Mouse (Mus musculus) midbrain, embryonic 14.5 days (tissue): ENCODE measurements around the gene Lcn12. TPM values are rescaled to one million over a fixed set of nuclear protein-coding genes. Genes with fewer than 3 reads are reported as not detected.

Experiments
- ATAC-seq: fragments of 200-750 bp; cut with Nextera tagmentation; 2 replicates; pipeline ENCODE4 v1.8.0; 2017; ENCODE audit warnings: moderate number of reproducible peaks, moderate library complexity; ENCODE audit not compliant: low FRiP score, low TSS enrichment
- DNase-seq: peaks from one replicate; pipeline ENCODE4 v3.0.0-alpha.2; 2015
- H3K27ac ChIP-seq: fragments of 300-500 bp; sonication (generic); replicated peaks from 2 replicates; pipeline ENCODE4 v1.5.1; 2014; ENCODE audit warnings: mild to moderate bottlenecking, low read depth, low read length, moderate library complexity
- H3K27me3 ChIP-seq: fragments of 300-500 bp; sonication (generic); 2 replicates; pipeline ENCODE4 v1.6.1; 2014; ENCODE audit warnings: low read length, control low read depth, mixed read lengths; ENCODE audit not compliant: control insufficient read depth, insufficient read depth
- H3K36me3 ChIP-seq: fragments of 300-500 bp; sonication (generic); 2 replicates; pipeline ENCODE4 v1.6.1; 2014; ENCODE audit warnings: low read length, control low read depth; ENCODE audit not compliant: control insufficient read depth, insufficient read depth
- H3K4me1 ChIP-seq: fragments of 300-500 bp; sonication (generic); 2 replicates; pipeline ENCODE4 v1.6.1; 2014; ENCODE audit warnings: mild to moderate bottlenecking, antibody characterized with exemption, low read length, control low read depth; ENCODE audit not compliant: control insufficient read depth, insufficient read depth
- H3K4me2 ChIP-seq: fragments of 300-500 bp; sonication (generic); 2 replicates; pipeline ENCODE4 v1.6.1; 2014; ENCODE audit warnings: mild to moderate bottlenecking, low read length, moderate library complexity
- H3K4me3 ChIP-seq: fragments of 300-500 bp; sonication (generic); replicated peaks from 2 replicates; pipeline ENCODE4 v1.5.1; 2014; ENCODE audit warnings: low read depth, low read length
- H3K9ac ChIP-seq: fragments of 300-500 bp; sonication (generic); replicated peaks from 2 replicates; pipeline ENCODE4 v1.6.1; 2014; ENCODE audit warnings: mild to moderate bottlenecking, low read length, moderate library complexity
- H3K9me3 ChIP-seq: fragments of 300-500 bp; sonication (generic); 2 replicates; pipeline ENCODE4 v1.6.1; 2016; ENCODE audit warnings: low read length, control low read depth, mixed read lengths; ENCODE audit not compliant: control insufficient read depth
- WGBS: fragments of 180-500 bp; shearing (Covaris S2); extraction: QIAGEN DNeasy Blood & Tissue Kit; methylation state at CpG from one replicate; pipeline ENCODE4 v1.1.7; 2014; 5-methylcytosine and 5-hydroxymethylcytosine counted together
- polyA plus RNA-seq: library from polyadenylated mRNA; unstranded; fragments of >200 nt; fragmentation: Nextera tagmentation; extraction: Ambion mirVana; gene quantifications from 2 replicates; pipeline ENCODE4 v1.2.1, GENCODE M21; 2014

Lcn12 gene
- polyA plus RNA-seq, 1 experiment from 2014 or later: not detected

DNA sequence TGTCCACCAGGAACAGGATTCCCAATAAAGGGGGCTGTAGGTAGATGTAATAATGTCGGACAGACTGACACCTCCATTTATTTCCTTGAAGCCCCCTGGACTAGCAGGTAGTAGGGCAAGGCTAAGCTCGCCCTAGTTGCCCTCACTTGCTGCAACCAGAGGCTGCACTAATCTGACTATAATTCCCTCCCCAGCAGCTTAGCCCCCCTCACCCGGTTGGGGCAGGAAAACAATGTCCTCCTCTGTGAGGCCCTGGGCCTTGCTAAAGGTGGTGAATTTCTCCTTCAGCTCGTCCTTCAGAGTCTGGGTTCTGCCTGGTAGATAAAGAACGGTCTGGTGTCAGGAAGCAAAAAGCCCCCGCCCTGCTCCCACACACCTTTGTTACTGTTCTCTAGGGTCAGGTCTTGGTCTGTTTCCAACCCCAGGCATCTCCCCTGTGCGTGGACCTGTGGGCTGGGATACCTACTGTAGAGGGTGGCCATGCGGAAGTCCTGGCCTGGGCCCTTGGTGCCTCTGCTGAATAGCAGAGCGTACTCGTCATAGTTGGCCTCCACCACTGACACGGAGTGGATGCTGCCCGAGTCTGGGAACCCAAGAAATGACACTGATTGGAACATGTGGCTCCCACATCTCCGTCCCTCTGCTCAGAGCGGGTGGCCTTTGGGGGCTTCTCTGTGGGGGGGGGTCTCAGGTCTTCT lies 26.0 kb downstream of the Lcn12 start:
- Histone ChIP-seq H3K4me1 (peaks cover 3% of the 10 kb centered on the region; the same call in 1 of the 2 replicates), H3K9ac (no peak overlapping the region), H3K4me3 (no peak overlapping the region), H3K4me2 (no peak overlapping the region), H3K9me3 (no peaks in the 10 kb centered on the region), H3K27me3 (no peaks in the 10 kb centered on the region), H3K36me3 (no peaks in the 10 kb centered on the region), H3K27ac (no peak overlapping the region)
- ATAC-seq (no peak), DNase-seq (no peak)
- 71% methylated on average over 14 of the region's 14 CpGs for WGBS

- ATAC-seq (no peak), DNase-seq (peak; percentile 52)
- no peaks in the 10 kb centered on the region for H3K9me3 ChIP-seq
- H3K9ac ChIP-seq: no peak overlapping the region
- H3K27me3 ChIP-seq: no peaks in the 10 kb centered on the region
- 37% methylated on average over 10 of the region's 10 CpGs for WGBS
- H3K4me1 ChIP-seq: peaks cover 9% of the 10 kb centered on the region
- peak overlapping the region; percentile 57; the same call in 1 of the 2 replicates for H3K27ac ChIP-seq
- H3K4me2 ChIP-seq: no peak overlapping the region
- H3K4me3 ChIP-seq: no peak overlapping the region
- no peaks in the 10 kb centered on the region for H3K36me3 ChIP-seq
Observed at GRCm38 (mm10) chr2:25465816-25466635, 27.7 kb downstream of the Lcn12 start.

DNA sequence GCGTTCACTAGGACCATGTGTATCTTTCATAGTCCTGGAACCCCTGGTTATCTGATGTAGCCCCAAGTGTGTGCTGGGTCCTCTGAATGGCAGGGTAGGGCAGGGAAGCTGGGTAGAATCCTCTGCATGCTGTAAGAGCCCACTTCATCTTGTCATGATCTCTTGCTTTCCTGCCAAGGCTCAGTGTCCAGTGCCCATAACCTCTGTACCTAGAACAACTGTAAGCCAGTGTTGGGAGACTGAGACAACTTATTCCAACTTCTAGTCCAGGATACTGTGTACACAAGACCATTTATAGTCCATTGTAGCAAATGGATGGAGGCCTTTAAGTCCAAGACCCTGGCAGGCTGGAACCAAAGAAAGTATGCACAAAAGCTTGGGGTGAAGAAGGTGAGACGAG lies 28.5 kb downstream of the Lcn12 start:
- WGBS: 86% methylated on average over 2 of the region's 2 CpGs
- H3K4me3 ChIP-seq: no peak overlapping the region
- ATAC-seq: no peak

DNA sequence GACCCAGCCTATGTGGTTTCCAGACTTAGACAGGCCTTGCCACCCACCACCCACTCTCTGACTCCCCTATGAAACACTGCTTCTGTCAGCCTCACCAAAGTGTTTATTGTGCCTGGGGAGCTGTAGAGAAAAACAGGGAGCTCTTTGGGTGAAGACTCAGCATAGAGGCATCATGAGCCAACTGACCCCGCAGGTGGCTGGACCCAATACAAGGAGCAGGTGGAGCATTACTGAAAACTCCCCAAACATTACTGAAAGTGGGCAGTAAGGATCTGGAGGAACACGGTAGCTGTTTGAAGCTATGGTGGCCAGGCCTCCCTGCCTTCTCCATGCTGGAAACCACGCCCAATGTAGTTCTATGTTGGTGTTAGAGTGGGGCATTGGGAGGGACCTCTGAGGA lies 30.1 kb downstream of the Lcn12 start:
- H3K4me3 ChIP-seq: no peak overlapping the region
- ATAC-seq: no peak

More for the DNA sequence above, 28.5 kb downstream of the Lcn12 start:
- Histone ChIP-seq H3K27ac (0 out of 2 replicates have a peak overlapping the region, but pooled peaks have one; percentile 57), H3K4me1 (peaks cover 9% of the 10 kb centered on the region), H3K9me3 (no peaks in the 10 kb centered on the region), H3K36me3 (no peaks in the 10 kb centered on the region), H3K27me3 (no peaks in the 10 kb centered on the region), H3K4me2 (no peak overlapping the region), H3K9ac (no peak overlapping the region)
- no peak for DNase-seq

DNA sequence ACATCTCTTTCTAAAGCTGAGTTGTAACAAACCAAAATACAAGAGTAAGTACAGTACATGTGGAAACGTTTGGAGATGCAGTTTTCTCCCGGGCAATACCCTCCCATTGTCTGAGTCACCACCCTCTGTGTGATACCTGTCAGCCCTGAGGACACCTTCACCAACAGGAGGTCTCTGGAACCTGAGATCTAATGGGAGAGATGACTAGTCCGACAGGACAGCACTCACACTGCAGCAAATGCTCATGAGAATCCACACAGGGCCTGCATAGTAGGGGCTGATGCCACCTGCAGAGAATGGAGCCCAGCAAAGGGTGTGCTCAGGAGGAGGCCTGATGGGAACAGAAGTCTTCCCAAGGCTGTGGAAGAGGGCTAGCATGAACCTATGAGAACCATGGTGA lies 32.3 kb downstream of the Lcn12 start:
- H3K9me3 ChIP-seq: no peaks in the 10 kb centered on the region
- peaks cover 22% of the 10 kb centered on the region for H3K36me3 ChIP-seq
- no peak for ATAC-seq
- H3K27ac ChIP-seq: peak overlapping the region; percentile 96
- whole genome bisulfite sequencing: 22% methylated on average over 3 of the region's 3 CpGs
- H3K4me3 ChIP-seq: peak overlapping the region; percentile 71
- H3K27me3 ChIP-seq: no peaks in the 10 kb centered on the region
- peaks cover 19% of the 10 kb centered on the region for H3K4me1 ChIP-seq
- H3K4me2 ChIP-seq: peak overlapping the region; percentile 91
- DNase-seq: no peak
- H3K9ac ChIP-seq: peak overlapping the region; percentile 82

More for the DNA sequence above, 30.1 kb downstream of the Lcn12 start:
- Histone ChIP-seq H3K27ac (no peak overlapping the region), H3K9me3 (no peaks in the 10 kb centered on the region), H3K27me3 (no peaks in the 10 kb centered on the region), H3K36me3 (peaks cover 9% of the 10 kb centered on the region), H3K9ac (no peak overlapping the region), H3K4me1 (peaks cover 21% of the 10 kb centered on the region), H3K4me2 (no peak overlapping the region)
- 88% methylated on average over 3 of the region's 3 CpGs for WGBS
- no peak for DNase-seq

DNA sequence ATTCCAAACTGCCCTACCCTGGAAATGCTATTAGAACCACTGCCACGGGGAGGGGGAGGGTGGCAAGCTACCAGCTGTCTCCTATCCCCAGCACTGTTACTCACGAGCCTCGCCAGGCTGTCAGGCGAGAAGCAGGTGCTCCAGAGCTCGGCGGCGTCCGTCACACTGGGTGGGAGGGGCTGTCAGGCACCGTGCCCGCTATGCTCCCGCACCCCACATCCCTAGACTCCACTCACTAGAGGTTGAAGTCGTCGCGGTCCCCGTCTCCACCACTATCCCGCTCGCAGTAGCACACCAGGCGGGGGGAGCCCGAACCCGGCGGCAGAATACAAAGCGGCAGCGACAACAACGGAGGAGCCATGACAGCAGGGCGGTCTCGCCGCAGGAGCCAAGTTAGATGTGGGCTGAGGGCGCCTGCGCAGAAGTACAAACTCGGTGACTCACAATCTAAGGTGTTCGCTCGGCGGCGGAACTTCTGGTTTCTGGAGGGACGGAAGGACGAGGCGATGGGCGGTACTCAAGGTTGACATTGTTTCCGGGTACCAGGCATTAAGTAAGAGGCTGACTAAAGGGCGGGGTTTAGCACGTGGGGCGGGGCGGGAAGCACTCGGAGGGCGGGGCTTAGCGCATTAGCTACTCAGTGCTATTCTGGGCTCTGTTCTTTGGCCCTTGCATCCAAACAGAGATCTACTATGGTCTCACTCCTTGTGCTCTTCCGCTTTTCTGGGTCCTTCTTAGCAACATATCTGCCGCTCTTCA lies 33.0 kb downstream of the Lcn12 start, which contains the start of gene Paxx:
Paxx (minus strand) TSS at position 544 of the 759 bp plus-strand sequence.
- H3K27me3 ChIP-seq: no peaks in the 10 kb centered on the region
- peak; percentile 89 for ATAC-seq
- H3K9ac ChIP-seq: peak within 1 kb of the TSS; percentile 82
- no peaks in the 10 kb centered on the region for H3K9me3 ChIP-seq
- peak; percentile 96 for DNase-seq
- under 1% methylated on average over 48 of the region's 48 CpGs for WGBS
- peaks cover 22% of the 10 kb centered on the region for H3K36me3 ChIP-seq
- peak within 1 kb of the TSS; percentile 91 for H3K4me2 ChIP-seq
- H3K27ac ChIP-seq: peak within 1 kb of the TSS; percentile 96
- peak within 1 kb of the TSS; percentile 71 for H3K4me3 ChIP-seq
- H3K4me1 ChIP-seq: peaks cover 17% of the 10 kb centered on the region

DNA sequence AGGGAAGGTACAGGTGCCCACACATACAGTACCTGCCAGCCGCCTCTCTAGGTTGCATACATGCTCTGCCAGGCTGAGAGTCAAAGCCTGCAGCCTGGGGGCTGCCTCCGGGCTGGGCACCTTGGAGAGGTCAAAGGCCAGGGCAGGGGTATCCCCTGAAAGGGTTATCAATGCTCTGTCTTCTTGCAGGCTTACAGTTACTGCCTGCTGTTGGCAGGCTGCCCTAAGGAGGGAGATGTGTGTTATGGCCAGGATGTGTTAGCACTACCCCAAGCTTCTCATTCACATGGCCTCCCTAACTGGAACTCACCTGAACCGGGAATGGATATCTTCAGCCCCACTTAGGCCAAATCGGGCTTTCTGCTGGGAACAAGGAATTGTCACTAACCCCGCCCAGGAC lies 33.6 kb downstream of the Lcn12 start:
- peaks cover 17% of the 10 kb centered on the region for H3K4me1 ChIP-seq
- DNase-seq: no peak
- peak overlapping the region; percentile 91 for H3K4me2 ChIP-seq
- peak overlapping the region; percentile 71 for H3K4me3 ChIP-seq
- H3K27me3 ChIP-seq: no peaks in the 10 kb centered on the region
- no peaks in the 10 kb centered on the region for H3K9me3 ChIP-seq
- H3K27ac ChIP-seq: peak overlapping the region; percentile 96
- ATAC-seq: peak; percentile 25
- peak overlapping the region; percentile 82 for H3K9ac ChIP-seq
- WGBS: 31% methylated on average over 5 of the region's 5 CpGs
- H3K36me3 ChIP-seq: peaks cover 22% of the 10 kb centered on the region

DNA sequence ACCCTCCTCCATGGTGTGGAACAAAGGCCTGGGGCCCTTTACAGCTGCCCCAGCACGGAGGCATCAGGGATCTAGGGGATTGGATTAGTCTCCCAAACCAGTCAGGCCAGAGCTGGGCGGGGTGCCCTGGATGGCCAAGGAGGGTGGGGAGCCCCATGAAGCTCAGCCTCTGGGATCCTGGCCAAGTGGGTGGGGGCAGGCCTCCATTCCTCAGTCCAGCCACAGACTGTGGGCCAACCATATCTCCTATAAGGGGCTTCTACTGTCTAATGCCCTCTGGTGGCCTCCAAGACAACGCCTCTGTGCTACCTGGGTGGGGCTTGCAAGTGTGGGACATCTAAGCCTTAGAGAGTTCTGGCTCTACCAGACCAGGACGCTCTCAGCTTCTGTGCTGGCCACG lies 34.8 kb downstream of the Lcn12 start:
- Histone ChIP-seq H3K27me3 (no peaks in the 10 kb centered on the region), H3K9ac (no peak overlapping the region), H3K27ac (no peak overlapping the region), H3K4me1 (peaks cover 17% of the 10 kb centered on the region), H3K4me2 (no peak overlapping the region; the same call in 1 of the 2 replicates), H3K9me3 (no peaks in the 10 kb centered on the region), H3K4me3 (no peak overlapping the region), H3K36me3 (peaks cover 22% of the 10 kb centered on the region)
- WGBS: 79% methylated on average over 5 of the region's 5 CpGs
- no peak for DNase-seq
- ATAC-seq: no peak
